Mouse (Mus musculus): Measurements from ENCODE around the gene Klhl2. TPM values are rescaled to one million over a fixed set of nuclear protein-coding genes. Genes with fewer than 3 reads are reported as not detected.

Klhl2 gene
- total RNA-seq, 2 experiments from 2014 or later = 11.4 to 13.1 TPM

DNA sequence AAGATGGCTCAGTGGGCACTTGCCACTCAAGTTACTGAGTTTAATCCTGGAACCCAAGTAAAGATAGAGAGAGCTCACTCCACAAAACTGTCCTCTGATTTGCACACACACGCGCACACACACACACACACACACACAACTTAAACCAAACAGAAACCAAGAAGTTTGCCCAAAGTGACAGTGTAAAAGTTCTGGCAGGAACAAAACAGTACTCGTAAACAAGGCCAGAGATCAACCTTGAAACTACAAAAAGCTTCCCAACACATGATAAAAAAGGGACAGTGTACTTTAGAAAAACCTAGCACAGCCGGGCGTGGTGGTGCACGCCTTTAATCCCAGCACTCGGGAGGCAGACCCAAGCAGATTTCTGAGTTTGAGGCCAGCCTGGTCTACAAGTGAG lies 121.7 kb downstream of the Klhl2 start:
- DNase-seq (ENCODE audit: low spot score) = no peak
- intact Hi-C loops (cut with DNase I) = no loop called here

DNA sequence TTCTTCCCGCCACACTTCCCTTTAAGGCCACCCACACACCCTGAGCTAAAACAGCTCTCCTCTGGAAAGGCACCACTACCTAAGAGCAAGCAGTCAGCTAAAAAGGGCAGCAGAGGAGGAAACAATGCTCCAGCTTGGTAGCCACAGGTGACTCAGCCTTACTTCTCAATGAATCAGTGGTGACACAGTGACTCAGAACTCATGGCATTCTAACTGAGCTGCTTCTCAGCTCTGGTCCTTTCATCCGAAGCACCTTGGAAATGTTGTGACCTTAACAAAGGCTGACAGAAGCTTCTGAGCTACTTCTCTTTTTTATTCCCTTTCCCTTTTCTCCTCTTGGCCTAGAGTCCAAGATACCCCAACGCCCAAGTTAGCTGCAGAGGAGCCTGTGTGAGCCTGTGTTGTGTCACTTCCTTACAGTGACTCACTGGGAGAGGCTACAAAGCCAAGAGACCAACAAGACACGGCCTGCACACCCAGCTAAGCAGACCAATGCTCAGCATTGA lies 123.6 kb downstream of the Klhl2 start:
- intact Hi-C loops (cut with DNase I) = no loop called here
- no peak for DNase-seq (ENCODE audit: low spot score)

DNA sequence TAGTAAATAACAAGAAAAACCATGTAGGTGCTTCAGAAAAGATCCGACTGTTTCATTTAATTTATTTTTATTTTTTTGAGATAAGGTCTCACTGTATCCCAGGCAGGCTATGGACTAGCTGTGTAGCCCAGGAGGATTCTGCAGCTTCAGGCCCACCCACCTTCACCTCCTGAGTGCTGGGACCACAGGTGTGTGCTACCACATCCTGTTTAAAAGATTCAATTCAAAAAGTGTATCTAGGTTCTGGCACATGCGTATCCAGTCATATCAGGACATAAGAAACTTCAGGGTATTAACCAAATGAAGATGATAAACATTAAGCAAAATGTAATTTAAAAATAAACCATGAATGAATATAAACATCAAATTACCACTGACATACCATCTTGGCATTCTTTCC lies 126.6 kb downstream of the Klhl2 start:
- no peak for DNase-seq (ENCODE audit: low spot score)
- intact Hi-C loops (cut with DNase I) = no loop called here

DNA sequence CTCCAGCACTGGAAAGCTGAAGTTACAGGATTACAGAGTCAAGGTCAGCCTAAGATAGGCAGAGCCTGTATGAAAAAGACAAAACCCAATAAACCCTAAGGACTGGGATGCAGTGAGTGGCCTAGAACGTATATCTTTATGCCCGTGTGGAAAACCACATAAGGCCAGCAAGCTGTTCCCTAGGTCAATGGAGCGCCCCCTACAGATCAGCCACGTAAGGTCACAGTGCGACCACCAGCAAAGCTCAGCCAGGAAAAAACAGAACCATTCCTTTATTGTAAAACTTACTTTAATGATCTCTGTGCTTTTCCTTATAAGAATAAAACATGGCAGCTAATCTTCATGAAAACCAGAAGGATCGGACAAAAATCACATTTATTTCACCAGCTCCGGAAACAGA lies 131.9 kb downstream of the Klhl2 start:
- no peak for DNase-seq (ENCODE audit: low spot score)
- intact Hi-C loops (cut with DNase I) = no loop called here

DNA sequence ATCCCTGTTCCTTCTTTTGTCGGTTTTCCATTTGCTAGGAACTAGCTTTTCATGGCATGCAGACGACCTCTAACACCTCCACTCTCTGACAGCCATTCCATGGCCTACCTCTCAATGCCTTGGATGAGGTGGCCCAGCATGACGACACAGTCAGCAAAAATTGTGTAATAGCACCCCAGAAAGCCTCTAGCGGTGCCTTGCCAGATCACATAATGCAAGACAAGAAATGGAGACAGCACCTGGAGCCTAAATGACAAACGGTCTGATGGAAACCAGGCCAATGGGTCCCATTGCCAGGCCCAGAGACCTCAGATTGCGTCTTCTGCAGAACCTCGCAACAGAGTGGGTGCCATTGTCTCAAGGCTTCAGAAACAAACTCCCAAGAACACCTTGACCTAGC lies 137.3 kb downstream of the Klhl2 start:
- intact Hi-C loops (cut with DNase I) = no loop called here
- DNase-seq (ENCODE audit: low spot score) = no peak

GRCm38 (mm10) chr8:64711544-64711943 lies 138.3 kb downstream of the Klhl2 start:
- intact Hi-C loops (cut with DNase I) = no loop called here
- DNase-seq (ENCODE audit: low spot score) = no peak

DNA sequence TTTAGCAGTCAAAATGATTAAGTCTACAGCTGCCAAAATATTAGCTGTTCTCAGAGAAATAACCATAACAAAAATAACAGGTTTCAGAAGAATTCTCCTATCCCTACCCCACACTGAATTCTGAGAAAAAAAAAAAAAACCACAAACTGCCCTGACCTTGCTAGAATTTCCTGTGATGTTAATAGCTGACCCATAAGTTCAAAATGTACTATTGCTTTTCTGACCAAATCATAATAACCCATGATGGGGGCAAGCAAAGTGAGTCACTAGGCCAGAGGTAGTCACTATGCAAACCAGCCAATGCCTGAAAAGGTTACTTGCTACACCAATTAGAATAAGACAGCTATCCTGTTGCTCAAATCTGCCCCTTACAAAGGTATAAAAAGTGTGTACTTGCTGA lies 142.3 kb downstream of the Klhl2 start:
- DNase-seq (ENCODE audit: low spot score) = no peak
- intact Hi-C loops (cut with DNase I) = no loop called here

GRCm38 (mm10) chr8:64703191-64703590 lies 146.6 kb downstream of the Klhl2 start:
- intact Hi-C loops (cut with DNase I) = no loop called here
- DNase-seq (ENCODE audit: low spot score) = no peak

DNA sequence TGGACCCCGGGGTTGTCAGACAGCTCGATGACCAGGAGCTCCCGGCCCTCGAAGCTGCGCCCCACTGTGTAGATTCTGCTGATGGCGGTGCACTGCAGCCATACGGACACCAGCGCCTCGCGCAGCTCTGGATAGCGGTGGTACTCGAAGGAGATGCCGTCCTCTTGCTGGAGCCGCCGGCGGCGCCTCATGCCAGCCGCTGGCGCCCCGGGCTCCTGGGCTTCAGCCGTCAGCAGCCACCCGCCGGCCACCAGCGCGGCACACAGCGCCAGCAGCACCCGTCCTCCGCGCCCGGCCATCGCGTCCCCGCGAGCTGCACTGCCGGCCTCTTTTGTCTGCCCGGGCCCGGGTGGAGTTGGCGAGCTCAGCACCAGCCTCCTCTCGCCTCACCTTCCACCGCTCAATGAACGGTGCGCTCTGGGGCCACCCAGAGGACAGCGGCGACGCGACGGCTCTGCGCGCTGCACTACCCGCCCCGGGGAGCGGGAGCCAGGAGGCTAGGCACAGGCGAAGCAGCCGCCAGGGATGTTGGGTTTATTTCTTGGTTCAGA lies 157.1 kb downstream of the Klhl2 start, which contains the start of gene Cpe:
Gene Cpe (minus strand): TSS at position 404 of the 551 bp plus-strand sequence.
- peak; percentile 75 for DNase-seq (ENCODE audit: low spot score)
- intact Hi-C loops (cut with DNase I) = loop anchor here (1.0 to 5.0 kb wide), 2 partner anchors 74 to 250 kb away; no protein-coding TSS in a partner anchor

GRCm38 (mm10) chr8:64691591-64692401 lies 158.0 kb downstream of the Klhl2 start:
- no peak for DNase-seq (ENCODE audit: low spot score)
- intact Hi-C loops (cut with DNase I) = loop anchor here (5.0 kb wide), 1 partner anchor 251 kb away; no protein-coding TSS in a partner anchor

- intact Hi-C loops (cut with DNase I) = loop anchor here (5.0 kb wide), 1 partner anchor 251 kb away; no protein-coding TSS in a partner anchor
- no peak for DNase-seq (ENCODE audit: low spot score)
Observed at GRCm38 (mm10) chr8:64690845-64691244, 159.0 kb downstream of the Klhl2 start.

DNA sequence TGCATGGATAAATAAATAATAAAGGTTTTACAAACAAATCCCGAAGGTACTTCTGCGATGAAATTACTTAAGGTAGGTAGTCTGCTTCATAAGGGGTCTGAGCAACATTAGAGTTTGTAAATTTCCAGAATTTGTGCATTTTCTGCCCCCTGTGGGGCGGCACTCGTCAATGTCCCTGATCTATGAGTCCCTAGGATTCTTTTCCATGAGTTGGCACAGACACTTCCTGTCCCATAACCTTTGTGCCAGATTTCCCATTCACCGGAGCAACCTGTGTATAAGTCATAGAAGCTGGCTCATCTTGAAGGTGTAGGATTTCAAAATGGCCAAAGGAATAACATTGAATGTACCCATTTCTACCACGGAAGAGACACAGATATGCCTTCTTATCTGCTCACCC lies 159.5 kb downstream of the Klhl2 start:
- intact Hi-C loops (cut with DNase I) = loop anchor here (5.0 kb wide), 1 partner anchor 252 kb away; no protein-coding TSS in a partner anchor
- no peak for DNase-seq (ENCODE audit: low spot score)

Other genes with a start within 250 kb of the Klhl2 start
- 100 to 1,000 TPM; 261 to 293 TPM for gene Cpe, start 157.0 kb downstream of the Klhl2 start, total RNA-seq (2021)
- 1 to 10 TPM; 6.1 to 8.9 TPM for gene Msmo1, start 116.2 kb downstream of the Klhl2 start, total RNA-seq (2021)
- 10 to 100 TPM; 15.4 to 18.7 TPM for gene Tmem192, start 97.2 kb upstream of the Klhl2 start, total RNA-seq (2021)
- not detected for gene Trim75, start 137.8 kb upstream of the Klhl2 start, total RNA-seq (2021)
- gene Trim61, start 168.5 kb upstream of the Klhl2 start, total RNA-seq (2021) = not detected
- not detected for gene Trim60, start 168.6 kb upstream of the Klhl2 start, total RNA-seq (2021)
- under 1 TPM in 1 of 2 experiments, not detected in 1; 0.36 TPM for gene Apela, start 187.3 kb upstream of the Klhl2 start, total RNA-seq (2021)
- not detected for gene Gm10663, start 225.0 kb upstream of the Klhl2 start, total RNA-seq (2021)

Measured in heart, postnatal 25 days (tissue).